Mouse (Mus musculus) erythroblast, adult 5-6 weeks (primary cell): ENCODE data around the gene Cfh. TPM values are rescaled to one million over a fixed set of nuclear protein-coding genes. Genes with fewer than 3 reads are reported as not detected.
"Not testable (repeated sequence)": the region's sequence is repeated elsewhere in the genome, so short reads cannot be mapped to it uniquely, and the experiment has no call there.

ENCODE experiments used
- ATAC-seq: replicated peaks from 2 replicates; pipeline ENCODE4 v1.8.0; 2016; ENCODE audit warnings: moderate number of reproducible peaks, mild to moderate bottlenecking, moderate TSS enrichment, inconsistent platforms; ENCODE audit not compliant: poor library complexity, low FRiP score, severe bottlenecking
- total RNA-seq, 2 experiments: library from RNA; stranded (forward) in 1 of 2; stranded (reverse) in 1 of 2; fragments of 150-400 nt in 1 of 2; fragments of 200-764, 138-1000 nt in 1 of 2; gene quantifications; 2 replicates each; pipeline versions ENCODE4 v1.2.3 to v1.2.4; 2015 to 2017; ENCODE audit warnings: low replicate concordance in 2 of 2

The Cfh gene
- total RNA-seq (2015; ENCODE audit: low replicate concordance) (3.1 and 6.9 TPM in 2 replicates), total RNA-seq (2017; ENCODE audit: low replicate concordance) (1.8 and 2.7 TPM in 2 replicates)

GRCm38 (mm10) chr1:140183664-140184063 lies at the start of gene Cfh:
Gene Cfh (minus strand): TSS chr1:140183764.
- not testable (repeated sequence) for ATAC-seq

- ATAC-seq, result no peak
Observed at GRCm38 (mm10) chr1:140226673-140227072, 43.1 kb upstream of the Cfh start.

- no peak for ATAC-seq
Observed at GRCm38 (mm10) chr1:140225221-140225620, 41.7 kb upstream of the Cfh start.

- no peak for ATAC-seq
Observed at GRCm38 (mm10) chr1:140205329-140205728, 21.8 kb upstream of the Cfh start.

GRCm38 (mm10) chr1:140188500-140188899 lies 4.9 kb upstream of the Cfh start:
- ATAC-seq, result not testable (repeated sequence)

- no peak for ATAC-seq
Observed at GRCm38 (mm10) chr1:140183208-140183607, 356 bp downstream of the Cfh start.

- no peak for ATAC-seq
Observed at GRCm38 (mm10) chr1:140180125-140180524, 3.4 kb downstream of the Cfh start.

GRCm38 (mm10) chr1:140175442-140175841 lies 8.1 kb downstream of the Cfh start:
- ATAC-seq, result no peak

- no peak for ATAC-seq
Observed at GRCm38 (mm10) chr1:140171581-140172154, 11.9 kb downstream of the Cfh start.

- ATAC-seq, result no peak
Observed at GRCm38 (mm10) chr1:140158970-140159369, 24.6 kb downstream of the Cfh start.

- no peak for ATAC-seq
Observed at GRCm38 (mm10) chr1:140069471-140069870, 114.1 kb downstream of the Cfh start.

Other genes with a start within 250 kb of the Cfh start
- gene Kcnt2, start 62.4 kb upstream of the Cfh start, total RNA-seq (2015; ENCODE audit: low replicate concordance), result not detected in 2 replicates
- not detected in 2 replicates for gene Kcnt2, start 62.4 kb upstream of the Cfh start, total RNA-seq (2017; ENCODE audit: low replicate concordance)